Mouse (Mus musculus) 3134 (cell line): Measurements from ENCODE around the gene Cep95.
A peak's percentile ranks its signal among the peaks of the same experiment; 100 is the strongest.
"Not testable (repeated sequence)": the region's sequence is repeated elsewhere in the genome, so short reads cannot be mapped to it uniquely, and the experiment has no call there.

Source experiments
- DNase-seq: peaks from one replicate; pipeline ENCODE4 v3.0.0-alpha.2; 2011; ENCODE audit warnings: low spot score; ENCODE audit not compliant: insufficient read length; ENCODE audit errors: extremely low read depth

The Cep95 gene

GRCm38 (mm10) chr11:106773061-106773460 lies 16.0 kb upstream of the Cep95 start:
- no peak for DNase-seq

DNA sequence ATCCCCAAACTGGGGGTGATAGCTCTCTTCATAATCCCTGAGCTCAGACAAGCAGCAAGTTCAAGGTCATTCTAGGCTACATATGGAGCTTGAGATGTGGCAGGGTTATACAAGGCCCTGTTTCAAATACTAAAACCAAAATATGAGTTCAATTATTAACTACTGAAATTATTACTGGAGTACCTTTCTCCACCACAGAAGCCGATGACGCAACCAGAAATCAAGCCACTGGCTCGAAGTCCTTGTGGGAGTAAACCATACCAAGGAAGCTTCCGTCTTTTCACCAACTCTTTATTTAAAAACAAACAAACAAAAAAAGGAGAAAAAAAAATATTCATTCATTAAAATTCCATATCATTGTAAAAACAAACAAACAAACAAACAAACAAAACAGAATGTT lies 12.1 kb upstream of the Cep95 start:
- no peak for DNase-seq

GRCm38 (mm10) chr11:106777395-106777794 lies 11.7 kb upstream of the Cep95 start:
- DNase-seq: no peak

GRCm38 (mm10) chr11:106778132-106778531 lies 10.9 kb upstream of the Cep95 start:
- no peak for DNase-seq

DNA sequence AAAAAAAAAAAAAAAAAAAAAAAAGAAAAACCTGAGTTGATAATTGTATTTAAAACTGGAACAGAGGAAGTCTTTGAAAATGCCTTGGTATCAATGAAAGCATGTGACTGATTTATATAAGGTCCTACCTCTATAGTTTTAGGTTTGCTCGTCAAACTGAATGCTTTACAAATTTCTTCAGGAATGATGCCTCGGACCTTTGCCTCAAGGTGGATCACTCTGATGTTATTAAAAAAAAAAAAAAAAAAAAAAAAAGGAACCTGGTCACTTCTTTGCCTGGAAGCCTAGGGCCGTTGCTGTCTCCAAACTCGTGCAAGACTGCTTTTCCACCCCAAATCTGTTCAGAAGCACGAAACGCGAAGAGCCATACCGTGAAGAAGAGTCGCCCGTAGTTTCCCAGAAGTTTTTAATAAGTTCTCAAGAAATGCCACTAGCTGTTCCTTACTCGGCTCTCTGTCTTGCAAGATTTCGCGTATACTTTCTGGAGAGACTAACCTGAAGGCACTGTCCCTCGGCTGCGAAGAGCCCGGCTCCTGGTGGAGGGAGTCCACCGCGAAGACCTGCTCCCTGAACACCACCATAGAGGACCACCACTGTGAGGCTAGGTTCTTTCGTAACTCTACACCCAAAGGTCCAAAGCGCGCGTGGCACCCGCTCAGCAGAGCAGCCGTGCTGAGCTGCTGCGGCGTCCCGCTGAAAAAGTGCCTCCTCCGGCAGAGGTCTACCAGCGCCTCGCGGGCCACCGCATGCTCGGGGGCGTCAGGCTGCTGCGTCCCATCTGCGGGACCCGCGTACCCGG lies 10.3 kb upstream of the Cep95 start:
- DNase-seq: no peak

GRCm38 (mm10) chr11:106779388-106780088 lies 9.5 kb upstream of the Cep95 start, which contains the start of gene Polg2:
Gene Polg2 (minus strand): TSS chr11:106779537.
- peak; percentile 95 for DNase-seq

- DNase-seq: no peak
These were observed 9.0 kb upstream of the Cep95 start for GRCm38 (mm10) chr11:106780089-106780425.

DNA sequence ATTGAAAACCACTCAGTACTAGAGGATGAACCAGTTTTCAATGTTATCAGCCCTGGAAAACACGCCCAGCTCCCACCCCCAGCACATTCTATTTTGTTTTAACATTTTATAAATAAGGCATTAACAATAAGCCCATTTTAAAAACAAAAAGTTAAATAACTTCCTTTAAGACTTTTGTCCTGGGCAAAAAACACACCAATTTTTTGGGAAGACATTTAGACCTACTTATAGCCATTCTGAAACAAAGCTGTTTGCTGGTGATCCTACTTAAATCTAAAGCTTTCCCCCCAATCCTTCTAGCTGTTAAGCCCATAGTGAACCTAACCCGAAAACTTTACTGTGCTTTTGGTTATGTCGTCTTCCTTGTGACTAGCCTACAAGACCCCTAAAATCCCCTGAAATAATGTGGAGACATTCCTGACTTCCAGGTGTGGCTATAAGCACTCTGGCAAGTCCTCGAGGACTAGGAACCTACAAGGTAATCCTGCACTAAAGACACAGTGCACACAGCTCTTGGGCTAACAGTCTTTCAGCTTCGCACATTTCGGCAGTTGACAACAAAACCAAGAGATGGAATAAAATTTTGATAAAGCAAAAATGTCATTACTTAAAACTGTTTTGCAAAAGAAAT lies 8.3 kb upstream of the Cep95 start:
- no peak for DNase-seq

- DNase-seq: not testable (repeated sequence)
These were observed 6.8 kb upstream of the Cep95 start for GRCm38 (mm10) chr11:106782271-106782670.

- no peak for DNase-seq
These were observed 5.9 kb upstream of the Cep95 start for GRCm38 (mm10) chr11:106782841-106783764.

- no peak for DNase-seq
These were observed 4.6 kb upstream of the Cep95 start for GRCm38 (mm10) chr11:106784476-106784875.

- no peak for DNase-seq
These were observed 4.0 kb upstream of the Cep95 start for GRCm38 (mm10) chr11:106785043-106785442.

GRCm38 (mm10) chr11:106787131-106788025 lies 1.7 kb upstream of the Cep95 start:
- peak; percentile 91 for DNase-seq

- peak; percentile 97 for DNase-seq
These were observed 852 bp upstream of the Cep95 start for GRCm38 (mm10) chr11:106788026-106788774.

- no peak for DNase-seq
These were observed 597 bp downstream of the Cep95 start for GRCm38 (mm10) chr11:106789649-106790048.

DNA sequence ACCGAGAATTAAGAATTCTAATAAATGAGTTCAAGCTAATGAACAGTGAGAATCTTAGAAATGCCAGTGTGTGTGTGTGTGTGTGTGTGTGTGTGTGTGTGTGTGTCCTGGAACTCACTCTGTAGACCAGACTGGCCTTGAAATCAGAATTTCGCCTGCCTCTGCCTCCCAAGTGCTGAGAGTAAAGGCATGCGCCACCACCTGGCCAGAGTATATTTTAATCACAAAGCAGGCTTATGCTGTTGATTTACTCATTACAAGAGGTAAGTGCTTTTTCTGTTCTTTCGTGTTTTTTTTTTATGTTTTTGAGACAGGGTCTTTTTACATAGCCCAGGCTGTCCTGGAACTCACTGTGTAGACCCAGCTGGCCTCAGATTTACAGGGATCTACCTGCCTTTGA lies 4.8 kb downstream of the Cep95 start:
- DNase-seq: no peak

- DNase-seq: no peak
These were observed 6.6 kb downstream of the Cep95 start for GRCm38 (mm10) chr11:106795679-106796078.

- no peak for DNase-seq
These were observed 13.1 kb downstream of the Cep95 start for GRCm38 (mm10) chr11:106802069-106802627.

DNA sequence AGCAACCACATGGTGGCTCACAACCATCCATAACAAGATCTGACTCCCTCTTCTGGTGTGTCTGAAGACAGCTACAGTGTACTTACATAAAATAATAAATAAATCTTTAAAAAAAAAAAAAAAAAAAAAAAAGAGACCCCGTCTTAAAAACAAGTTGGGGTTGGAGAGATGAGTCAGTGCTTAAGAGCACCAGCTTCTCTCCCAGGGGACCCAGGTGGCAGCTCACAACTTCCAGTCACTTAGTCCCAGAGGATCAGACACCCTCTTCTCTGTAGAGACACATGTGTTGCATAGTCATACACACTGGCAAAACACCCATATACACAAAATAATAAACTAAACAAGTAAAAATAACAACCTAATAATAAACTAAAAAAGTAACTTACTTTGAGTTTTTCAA lies 18.4 kb downstream of the Cep95 start:
- DNase-seq: not testable (repeated sequence)
